Mouse (Mus musculus) R1 (cell line): ENCODE data around the gene Snrpg.
A peak's percentile ranks its signal among the peaks of the same experiment; 100 is the strongest.

Experiments
- DNase-seq: peaks from one replicate; pipeline ENCODE4 v3.0.0-alpha.2; 2018; ENCODE audit warnings: low read depth, low spot score

Gene Snrpg

GRCm38 (mm10) chr6:86370764-86371339, at the start of gene Snrpg:
TSS of gene Snrpg (plus strand) at chr6:86371304.
- peak; percentile 44 for DNase-seq

- DNase-seq: peak; percentile 59
Measured at GRCm38 (mm10) chr6:86322031-86322563, 49.0 kb upstream of the Snrpg start.

DNA sequence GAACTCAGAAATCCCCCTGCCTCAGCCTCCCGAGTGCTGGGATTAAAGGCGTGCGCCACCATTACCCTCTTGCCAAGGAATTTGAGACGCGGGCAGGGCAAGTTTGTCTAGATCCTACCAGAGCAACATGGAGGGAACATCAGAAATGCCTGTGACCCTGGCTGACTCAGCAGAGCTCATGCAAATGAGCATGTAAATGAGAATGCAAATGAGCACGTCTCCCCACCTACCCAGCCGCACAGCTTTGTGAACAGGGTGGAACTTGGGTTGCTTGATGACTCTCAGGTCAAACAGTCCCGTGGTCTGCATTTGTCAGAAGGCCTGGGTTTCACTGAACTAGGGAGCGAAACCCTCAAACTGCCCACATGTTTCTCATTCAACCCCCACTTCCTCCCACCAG, 48.1 kb upstream of the Snrpg start:
- DNase-seq: peak; percentile 96

DNA sequence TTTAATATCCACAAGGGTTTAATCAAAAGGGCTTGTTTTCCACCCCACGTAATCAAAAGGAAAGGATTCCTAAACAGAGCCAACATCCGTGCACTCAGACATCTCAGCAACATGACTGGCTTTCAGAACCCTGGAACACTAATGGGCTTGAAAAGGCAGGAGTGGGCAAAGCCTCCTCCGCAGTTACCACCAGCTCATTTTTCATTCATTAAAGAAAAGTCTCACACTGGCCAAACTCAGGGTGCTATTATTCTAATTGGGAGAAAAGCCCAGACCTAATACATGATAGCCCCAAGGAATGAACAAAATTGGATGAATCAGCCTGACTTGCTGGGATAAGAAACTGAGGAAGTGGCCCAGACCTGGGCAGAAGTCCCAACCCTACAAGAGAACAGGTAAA, 46.7 kb upstream of the Snrpg start:
- no peak for DNase-seq

GRCm38 (mm10) chr6:86325646-86326045, 45.5 kb upstream of the Snrpg start:
- no peak for DNase-seq

DNA sequence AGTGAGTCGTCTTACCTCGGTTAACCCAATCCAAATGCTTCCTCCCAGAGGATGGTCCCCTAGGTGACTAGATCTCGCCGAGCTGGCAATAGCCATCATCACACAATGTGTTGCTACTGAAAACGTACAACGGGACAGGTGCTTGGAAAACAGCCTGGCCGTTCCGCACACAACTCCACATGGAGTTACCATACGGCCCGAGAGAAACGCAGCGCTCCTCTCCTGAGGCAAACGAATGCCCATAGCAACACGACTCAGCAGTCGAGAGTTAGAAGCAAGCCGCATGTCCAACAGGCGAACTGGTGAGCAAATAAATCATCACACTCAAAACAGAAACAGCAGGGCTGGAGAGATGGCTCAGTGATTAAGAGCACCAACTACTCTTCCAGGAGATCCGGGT, 44.2 kb upstream of the Snrpg start:
- no peak for DNase-seq

DNA sequence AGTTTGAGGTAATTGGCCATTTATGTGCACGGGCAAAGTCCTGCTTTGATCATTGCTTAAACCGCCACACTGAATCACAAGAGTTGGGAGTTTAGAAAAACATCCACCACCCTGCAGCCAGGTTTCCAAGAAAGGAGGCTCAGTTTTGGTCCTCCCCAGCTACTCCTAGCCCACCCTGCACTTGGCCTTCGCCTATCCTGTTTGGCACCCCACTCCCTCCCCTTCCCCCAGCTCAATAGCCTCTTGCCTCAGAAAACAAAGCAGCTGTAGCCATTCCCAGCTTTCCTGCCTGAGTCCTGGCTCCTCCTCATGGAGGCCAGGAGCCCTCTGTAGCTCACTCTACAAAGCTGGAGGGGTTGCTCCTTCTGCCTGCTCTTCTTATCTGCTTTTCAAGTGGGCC, 42.7 kb upstream of the Snrpg start:
- no peak for DNase-seq

- peak; percentile 88 for DNase-seq
Measured at GRCm38 (mm10) chr6:86329943-86330342, 41.2 kb upstream of the Snrpg start.

DNA sequence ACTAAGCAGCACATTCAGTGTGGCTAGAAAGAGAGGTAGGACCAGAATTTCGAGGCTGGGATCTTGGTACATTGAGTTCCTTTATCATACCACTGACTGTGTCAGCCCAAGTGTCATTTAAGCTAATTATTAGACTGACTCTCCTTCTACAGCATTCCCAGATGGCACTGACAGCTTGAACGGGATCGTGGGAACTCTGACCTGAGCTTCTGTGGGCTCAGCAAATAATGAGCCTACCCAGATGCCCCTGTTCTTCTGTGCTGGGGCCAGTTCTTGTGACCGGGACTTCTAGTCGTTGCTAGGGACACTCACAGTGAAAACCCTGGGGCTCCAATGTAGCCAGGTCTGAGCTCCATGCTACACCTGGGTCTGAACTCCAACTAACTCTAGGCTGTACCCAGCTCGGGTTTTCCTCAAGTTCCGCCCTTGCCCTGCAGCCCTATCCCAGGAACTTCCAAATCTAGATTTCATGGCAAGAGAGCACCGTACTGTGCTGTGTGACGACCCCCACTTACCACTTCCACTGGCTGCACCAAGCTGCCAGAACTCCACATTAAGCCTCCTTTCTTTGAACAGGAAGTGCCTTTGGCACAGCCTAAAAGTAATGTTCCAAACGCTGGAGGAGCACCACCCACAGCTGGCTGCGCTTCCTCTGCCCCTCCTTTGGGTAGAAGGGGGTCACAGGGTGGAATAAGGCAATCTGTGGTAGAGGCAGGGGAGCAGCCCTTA, 35.8 kb upstream of the Snrpg start:
- no peak for DNase-seq

GRCm38 (mm10) chr6:86335860-86336259, 35.2 kb upstream of the Snrpg start:
- DNase-seq: no peak

DNA sequence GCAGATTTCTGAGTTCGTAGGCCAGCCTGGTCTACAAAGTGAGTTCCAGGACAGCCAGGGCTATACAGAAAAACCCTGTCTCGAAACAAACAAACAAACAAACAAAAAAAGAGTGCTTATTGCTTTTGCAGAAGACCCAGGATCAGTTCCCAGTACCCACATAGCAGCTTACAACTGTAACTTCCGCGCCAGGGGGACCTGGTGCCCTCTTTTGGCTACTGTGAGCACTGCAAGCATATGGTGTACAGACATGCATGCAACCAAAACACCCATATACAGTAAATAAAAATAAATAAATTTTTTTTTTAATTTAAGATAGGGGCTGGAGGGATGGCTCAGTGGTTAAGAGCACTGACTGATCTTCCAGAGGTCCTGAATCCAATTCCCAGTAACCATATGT, 34.8 kb upstream of the Snrpg start:
- peak; percentile 74 for DNase-seq

GRCm38 (mm10) chr6:86343656-86344055, 27.4 kb upstream of the Snrpg start:
- DNase-seq: peak; percentile 76

GRCm38 (mm10) chr6:86346063-86346462, 25.0 kb upstream of the Snrpg start:
- DNase-seq: no peak

- no peak for DNase-seq
Measured at GRCm38 (mm10) chr6:86349257-86349656, 21.8 kb upstream of the Snrpg start.

- DNase-seq: no peak
Measured at GRCm38 (mm10) chr6:86354948-86355347, 16.2 kb upstream of the Snrpg start.

DNA sequence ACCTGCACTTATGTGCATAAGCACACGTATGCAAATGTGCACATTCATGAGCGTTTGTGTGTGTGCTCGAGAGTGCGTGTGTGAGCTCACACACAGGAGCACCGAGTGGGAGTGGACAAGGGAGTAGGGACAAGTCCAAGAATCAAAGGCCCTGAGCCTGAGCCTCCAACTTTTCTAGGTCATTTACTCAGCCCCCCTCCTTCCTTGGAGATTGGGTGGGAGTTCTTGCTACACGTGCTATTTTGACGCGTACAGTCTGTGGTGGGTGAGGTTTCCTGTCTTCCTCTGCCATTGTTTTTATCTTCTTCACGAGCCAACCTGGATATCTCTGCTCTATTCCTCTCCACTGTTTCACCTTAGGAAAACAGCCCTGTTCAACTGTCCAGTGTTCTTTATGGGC, 14.1 kb upstream of the Snrpg start:
- DNase-seq: no peak

- no peak for DNase-seq
Measured at GRCm38 (mm10) chr6:86360691-86361090, 10.4 kb upstream of the Snrpg start.

DNA sequence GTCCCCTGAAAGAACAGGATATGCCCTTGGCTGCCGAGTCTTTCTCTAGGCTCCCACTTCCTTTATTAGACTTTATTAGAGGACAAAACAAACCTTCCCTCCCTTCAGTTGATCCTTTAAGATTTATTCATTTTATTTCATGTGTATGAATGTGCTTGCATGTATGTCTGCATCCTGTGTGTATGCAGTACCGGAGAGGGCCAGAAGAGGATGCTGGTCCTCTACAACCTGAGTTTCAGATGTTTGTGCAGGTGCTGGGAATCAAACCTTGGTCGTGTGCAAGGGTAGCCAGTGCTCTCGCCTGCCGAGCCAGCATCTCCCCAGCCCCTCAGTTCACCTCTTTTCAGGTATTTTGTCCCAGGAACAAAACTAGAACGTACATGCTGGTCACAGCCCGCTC, 9.7 kb upstream of the Snrpg start:
- peak; percentile 50 for DNase-seq

DNA sequence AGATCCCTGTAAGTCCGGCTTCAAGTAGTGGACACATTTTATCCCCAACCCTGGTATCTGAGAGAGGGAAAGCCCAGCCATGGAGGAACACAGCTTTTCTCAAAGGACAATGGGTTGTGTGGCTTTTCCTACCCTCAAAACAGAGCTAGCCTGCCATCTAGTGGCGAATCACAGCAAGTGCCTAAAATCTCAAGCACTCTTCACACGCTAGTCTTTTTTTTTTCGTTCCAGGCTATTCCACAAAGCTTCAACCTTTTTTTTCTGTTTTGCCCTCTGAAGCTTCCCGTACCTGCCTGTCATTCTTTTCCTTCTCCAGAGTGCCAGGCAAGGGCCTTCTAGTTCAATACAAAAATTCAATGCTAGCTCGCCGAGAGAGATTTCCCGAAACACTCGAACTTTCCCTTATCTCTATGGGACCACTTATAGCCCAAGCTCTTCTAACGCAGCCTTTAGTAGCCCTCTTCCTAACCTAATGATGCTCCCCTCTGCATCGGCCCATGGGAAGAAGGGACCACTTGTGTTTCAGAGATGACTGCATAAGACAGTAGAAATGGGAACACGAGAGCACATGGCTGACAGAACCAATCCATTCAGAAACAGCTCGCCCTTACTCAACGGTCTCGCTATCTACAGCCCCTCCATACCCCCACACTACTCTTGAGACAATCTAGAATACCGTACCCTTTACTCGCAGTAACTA, 6.5 kb upstream of the Snrpg start:
- DNase-seq: peak; percentile 90

DNA sequence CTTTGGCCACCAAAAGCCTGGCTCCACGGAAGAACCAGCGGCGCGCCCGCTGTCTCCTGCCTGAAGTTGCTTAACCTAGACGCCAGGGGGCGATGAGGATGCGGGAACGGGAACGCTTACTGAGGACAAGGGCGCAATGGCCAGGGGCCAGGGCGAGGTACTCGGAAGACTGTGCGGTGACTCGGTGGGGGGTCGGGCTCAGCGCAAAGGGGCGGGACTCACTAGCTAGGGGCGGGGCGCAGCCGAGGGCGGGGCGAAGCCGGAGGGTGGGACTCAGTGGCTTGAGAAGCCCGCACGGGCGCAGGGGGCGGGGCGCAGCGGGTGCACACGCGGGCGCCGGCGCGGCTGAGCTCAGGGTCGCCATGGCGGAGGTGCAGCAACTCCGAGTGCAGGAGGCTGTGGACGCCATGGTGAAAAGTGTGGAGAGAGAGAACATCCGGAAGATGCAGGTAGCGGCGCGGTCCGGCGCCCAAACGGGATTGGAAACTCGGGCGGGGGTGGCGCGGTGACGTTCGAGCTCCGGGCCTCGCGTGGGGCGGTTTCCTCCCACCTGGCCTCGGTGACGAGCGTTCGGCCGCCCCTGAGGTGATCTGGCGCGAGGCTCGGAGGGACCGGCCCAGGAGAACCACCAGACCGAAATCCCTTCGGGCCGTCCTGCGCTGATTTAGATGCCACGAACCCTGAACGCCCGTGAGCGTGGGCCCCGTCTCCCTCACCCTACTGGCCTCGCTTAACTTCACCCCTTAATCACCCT, 5.6 kb upstream of the Snrpg start, which contains the start of gene Fam136a:
Gene Fam136a (plus strand): TSS at position 276 of the 754 bp plus-strand sequence.
- DNase-seq: peak; percentile 98

DNA sequence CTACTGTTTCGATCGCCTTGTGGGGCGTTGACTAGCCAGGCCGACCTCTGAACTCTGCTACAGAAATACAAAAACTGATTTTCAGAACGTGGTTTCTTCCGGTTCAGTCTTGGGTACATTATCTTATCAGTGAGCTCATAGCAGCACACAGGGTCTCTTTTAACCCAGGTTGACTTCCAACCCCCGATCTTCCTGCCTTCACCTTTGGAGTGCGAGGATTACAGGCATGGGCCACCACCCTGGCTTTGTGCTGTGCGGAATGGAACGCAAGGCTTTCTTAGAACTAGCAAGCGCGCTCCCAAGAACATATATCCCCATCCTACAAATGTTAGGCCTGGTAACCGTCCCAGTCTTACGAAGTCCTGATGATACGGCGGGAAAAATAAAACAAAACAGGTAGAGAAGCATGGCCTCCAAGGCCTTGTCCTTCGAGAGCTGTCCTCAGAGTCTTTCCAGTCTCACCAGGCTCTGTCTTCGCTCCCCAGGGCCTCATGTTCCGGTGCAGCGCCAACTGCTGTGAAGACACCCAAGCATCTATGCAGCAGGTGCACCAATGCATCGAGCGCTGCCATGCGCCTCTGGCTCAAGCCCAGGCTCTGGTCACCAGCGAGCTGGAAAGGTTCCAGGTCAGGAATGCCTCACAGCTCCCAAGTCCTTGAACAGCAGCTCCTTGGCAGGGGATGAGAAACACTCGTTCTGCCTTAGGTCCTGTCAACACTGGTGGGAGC, 4.8 kb upstream of the Snrpg start:
- DNase-seq: peak; percentile 49
